Mouse (Mus musculus): Measurements from ENCODE around the gene Pmel. TPM values are rescaled to one million over a fixed set of nuclear protein-coding genes. Genes with fewer than 3 reads are reported as not detected.

Gene Pmel
- total RNA-seq, 1 experiment: 11.4 TPM

- no peaks in the 10 kb centered on the region for H3K36me3 ChIP-seq (ENCODE audit: control insufficient read depth, insufficient read depth, low read length, poor library complexity, severe bottlenecking)
- no peaks in the 10 kb centered on the region for H3K9me3 ChIP-seq (ENCODE audit: control insufficient read depth, insufficient read depth, low read depth, low read length)
- H3K9ac ChIP-seq (ENCODE audit: insufficient read depth, low read depth, low read length, poor library complexity, severe bottlenecking): peak overlapping the region; percentile 80; the same call in 1 of the 2 replicates
- peaks cover 14 to 22% of the 10 kb centered on the region in 2 experiments for H3K4me1 ChIP-seq (ENCODE audit: control insufficient read depth in 2 of 2, insufficient read depth in 2 of 2, low read length in 2 of 2, poor library complexity in 1 of 2)
- in situ Hi-C loops (cut with MboI; ENCODE audit: low sequenced_read_pairs in 2 of 2, unreplicated experiment in 2 of 2): no loop called here
- no peak for DNase-seq (ENCODE audit: low read depth, low spot score)
- peak overlapping the region; percentile 82 to 89 for H3K4me3 ChIP-seq (ENCODE audit: insufficient read depth in 1 of 2, low read depth in 1 of 2, low read length in 2 of 2, poor library complexity in 1 of 2, severe bottlenecking in 1 of 2)
- H3K27ac ChIP-seq (ENCODE audit: insufficient read depth, low read depth, low read length, poor library complexity, severe bottlenecking): no peak overlapping the region
- TF ChIP-seq MAFK (IDR thresholded peaks at IDR 0.05; ENCODE audit: insufficient read depth, low read depth, low read length): no peak
- no peak for TF ChIP-seq HCFC1 (IDR thresholded peaks at IDR 0.05; ENCODE audit: borderline replicate concordance, insufficient read depth, low read length)
- no peak for TF ChIP-seq CHD2 (IDR thresholded peaks at IDR 0.05; ENCODE audit: low read depth, low read length)
- TF ChIP-seq ZC3H11A (IDR thresholded peaks at IDR 0.05; ENCODE audit: borderline replicate concordance, low read depth, low read length): no peak
- no peak for TF ChIP-seq ZNF384 (IDR thresholded peaks at IDR 0.05; ENCODE audit: low read depth, low read length)
These were observed 39.2 kb downstream of the Pmel start for GRCm38 (mm10) chr10:128743235-128743634.

- peak overlapping the region; percentile 80 for H3K9ac ChIP-seq (ENCODE audit: insufficient read depth, low read depth, low read length, poor library complexity, severe bottlenecking)
- in situ Hi-C loops (cut with MboI; ENCODE audit: low sequenced_read_pairs in 2 of 2, unreplicated experiment in 2 of 2): no loop called here
- TF ChIP-seq CHD2 (IDR thresholded peaks at IDR 0.05; ENCODE audit: low read depth, low read length): no peak
- no peak for TF ChIP-seq ZC3H11A (IDR thresholded peaks at IDR 0.05; ENCODE audit: borderline replicate concordance, low read depth, low read length)
- no peak for TF ChIP-seq HCFC1 (IDR thresholded peaks at IDR 0.05; ENCODE audit: borderline replicate concordance, insufficient read depth, low read length)
- no peak for TF ChIP-seq MAFK (IDR thresholded peaks at IDR 0.05; ENCODE audit: insufficient read depth, low read depth, low read length)
- TF ChIP-seq ZNF384 (IDR thresholded peaks at IDR 0.05; ENCODE audit: low read depth, low read length): no peak
- H3K4me3 ChIP-seq (ENCODE audit: insufficient read depth in 1 of 2, low read depth in 1 of 2, low read length in 2 of 2, poor library complexity in 1 of 2, severe bottlenecking in 1 of 2): peak overlapping the region; percentile 82 to 89
- no peaks in the 10 kb centered on the region for H3K9me3 ChIP-seq (ENCODE audit: control insufficient read depth, insufficient read depth, low read depth, low read length)
- no peak for DNase-seq (ENCODE audit: low read depth, low spot score)
- H3K27ac ChIP-seq (ENCODE audit: insufficient read depth, low read depth, low read length, poor library complexity, severe bottlenecking): 0 out of 2 replicates have a peak overlapping the region, but pooled peaks have one; percentile 23
- no peaks in the 10 kb centered on the region for H3K36me3 ChIP-seq (ENCODE audit: control insufficient read depth, insufficient read depth, low read length, poor library complexity, severe bottlenecking)
- H3K4me1 ChIP-seq (ENCODE audit: control insufficient read depth in 2 of 2, insufficient read depth in 2 of 2, low read length in 2 of 2, poor library complexity in 1 of 2): peaks cover 14 to 17% of the 10 kb centered on the region in 2 experiments
These were observed 39.8 kb downstream of the Pmel start for GRCm38 (mm10) chr10:128743791-128744191.

- in situ Hi-C loops (cut with MboI; ENCODE audit: low sequenced_read_pairs in 2 of 2, unreplicated experiment in 2 of 2): no loop called here
- no peak overlapping the region for H3K27ac ChIP-seq (ENCODE audit: insufficient read depth, low read depth, low read length, poor library complexity, severe bottlenecking)
These were observed 40.2 kb downstream of the Pmel start for GRCm38 (mm10) chr10:128744211-128744610.

GRCm38 (mm10) chr10:128744680-128745601 is 40.9 kb downstream of the Pmel start, which contains the start of gene Dgka:
Dgka (minus strand) TSS chr10:128744855.
- Histone ChIP-seq H3K4me3 (ENCODE audit: insufficient read depth in 1 of 2, low read depth in 1 of 2, low read length in 2 of 2, poor library complexity in 1 of 2, severe bottlenecking in 1 of 2) (peak within 1 kb of the TSS; percentile 82 to 89), H3K9ac (ENCODE audit: insufficient read depth, low read depth, low read length, poor library complexity, severe bottlenecking) (peak within 1 kb of the TSS; percentile 80), H3K27ac (ENCODE audit: insufficient read depth, low read depth, low read length, poor library complexity, severe bottlenecking) (peak within 1 kb of the TSS; percentile 23; the same call in 1 of the 2 replicates), H3K36me3 (ENCODE audit: control insufficient read depth, insufficient read depth, low read length, poor library complexity, severe bottlenecking) (no peaks in the 10 kb centered on the region), H3K4me1 (ENCODE audit: control insufficient read depth in 2 of 2, insufficient read depth in 2 of 2, low read length in 2 of 2, poor library complexity in 1 of 2) (peaks cover 12 to 17% of the 10 kb centered on the region in 2 experiments), H3K9me3 (ENCODE audit: control insufficient read depth, insufficient read depth, low read depth, low read length) (no peaks in the 10 kb centered on the region)
- DNase-seq (ENCODE audit: low read depth, low spot score): no peak
- in situ Hi-C loops (cut with MboI; ENCODE audit: low sequenced_read_pairs in 2 of 2, unreplicated experiment in 2 of 2): no loop called here
- TF ChIP-seq ZNF384 (IDR thresholded peaks at IDR 0.05; ENCODE audit: low read depth, low read length) (peak; percentile 93), HCFC1 (IDR thresholded peaks at IDR 0.05; ENCODE audit: borderline replicate concordance, insufficient read depth, low read length) (no peak)

More at GRCm38 (mm10) chr10:128744211-128744610, 40.2 kb downstream of the Pmel start:
- no peaks in the 10 kb centered on the region for H3K9me3 ChIP-seq (ENCODE audit: control insufficient read depth, insufficient read depth, low read depth, low read length)
- no peaks in the 10 kb centered on the region for H3K36me3 ChIP-seq (ENCODE audit: control insufficient read depth, insufficient read depth, low read length, poor library complexity, severe bottlenecking)
- H3K4me1 ChIP-seq (ENCODE audit: control insufficient read depth in 2 of 2, insufficient read depth in 2 of 2, low read length in 2 of 2, poor library complexity in 1 of 2): peaks cover 12 to 17% of the 10 kb centered on the region in 2 experiments
- no peak for DNase-seq (ENCODE audit: low read depth, low spot score)
- TF ChIP-seq HCFC1 (IDR thresholded peaks at IDR 0.05; ENCODE audit: borderline replicate concordance, insufficient read depth, low read length): no peak
- no peak for TF ChIP-seq ZNF384 (IDR thresholded peaks at IDR 0.05; ENCODE audit: low read depth, low read length)
- TF ChIP-seq ZC3H11A (IDR thresholded peaks at IDR 0.05; ENCODE audit: borderline replicate concordance, low read depth, low read length): no peak
- no peak for TF ChIP-seq CHD2 (IDR thresholded peaks at IDR 0.05; ENCODE audit: low read depth, low read length)
- no peak for TF ChIP-seq MAFK (IDR thresholded peaks at IDR 0.05; ENCODE audit: insufficient read depth, low read depth, low read length)
- H3K4me3 ChIP-seq (ENCODE audit: insufficient read depth in 1 of 2, low read depth in 1 of 2, low read length in 2 of 2, poor library complexity in 1 of 2, severe bottlenecking in 1 of 2): peak overlapping the region; percentile 82 to 89
- H3K9ac ChIP-seq (ENCODE audit: insufficient read depth, low read depth, low read length, poor library complexity, severe bottlenecking): peak overlapping the region; percentile 80

All from ES-E14 (cell line).